Mouse (Mus musculus) spleen, embryonic (tissue): ENCODE data around the gene Zbtb4.

Experiments
- CTCF ChIA-PET: fragments of 350-600 bp; sonication (Branson Sonifier 250); formaldehyde crosslinking; loops from one replicate; lab custom pipeline; 2022; lab: Charles Lee

Zbtb4 gene

DNA sequence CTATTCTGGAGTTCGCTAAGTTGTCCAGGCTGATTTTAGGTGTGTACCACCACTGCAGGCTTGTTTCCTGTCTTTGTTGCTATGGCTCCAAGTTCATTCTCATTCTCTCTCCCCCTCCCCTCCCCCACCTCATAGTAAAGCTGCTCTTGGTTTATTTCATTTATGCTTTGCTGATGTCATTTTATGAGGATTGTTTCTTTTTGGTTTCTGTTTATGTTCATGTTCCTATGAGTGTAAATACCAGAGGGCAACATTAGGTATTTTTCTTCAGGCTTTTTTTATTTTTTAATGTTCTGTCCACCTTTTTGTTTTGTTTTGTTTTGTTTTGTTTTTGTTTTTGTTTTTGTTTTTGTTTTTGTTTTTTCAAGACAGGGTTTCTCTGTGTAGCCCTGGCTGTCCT, 3.8 kb upstream of the Zbtb4 start, which contains the start of gene Slc35g3:
Gene Slc35g3, minus strand, starts transcription at position 101 of the 400 bp plus-strand sequence.
- CTCF ChIA-PET = no interaction called here

DNA sequence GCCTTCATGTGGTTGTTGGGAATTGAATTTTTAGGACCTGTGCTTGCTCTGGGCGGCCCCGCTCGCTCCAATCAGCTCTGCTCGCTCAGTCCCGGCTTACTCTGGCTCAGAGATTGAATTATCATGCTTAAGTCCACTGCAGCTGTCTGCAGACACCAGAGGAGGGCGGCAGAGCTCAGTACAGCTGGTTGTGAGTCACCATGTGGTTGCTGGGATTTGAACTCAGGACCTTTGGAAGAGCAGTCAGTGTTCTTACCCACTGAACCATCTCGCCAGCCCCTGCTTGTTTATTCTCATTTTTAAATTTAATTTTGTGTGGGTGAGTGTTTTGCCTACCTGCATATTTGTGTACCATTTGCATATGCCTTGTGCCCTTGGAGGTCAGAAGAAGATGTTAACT, 2.2 kb upstream of the Zbtb4 start:
- CTCF ChIA-PET = no interaction called here

DNA sequence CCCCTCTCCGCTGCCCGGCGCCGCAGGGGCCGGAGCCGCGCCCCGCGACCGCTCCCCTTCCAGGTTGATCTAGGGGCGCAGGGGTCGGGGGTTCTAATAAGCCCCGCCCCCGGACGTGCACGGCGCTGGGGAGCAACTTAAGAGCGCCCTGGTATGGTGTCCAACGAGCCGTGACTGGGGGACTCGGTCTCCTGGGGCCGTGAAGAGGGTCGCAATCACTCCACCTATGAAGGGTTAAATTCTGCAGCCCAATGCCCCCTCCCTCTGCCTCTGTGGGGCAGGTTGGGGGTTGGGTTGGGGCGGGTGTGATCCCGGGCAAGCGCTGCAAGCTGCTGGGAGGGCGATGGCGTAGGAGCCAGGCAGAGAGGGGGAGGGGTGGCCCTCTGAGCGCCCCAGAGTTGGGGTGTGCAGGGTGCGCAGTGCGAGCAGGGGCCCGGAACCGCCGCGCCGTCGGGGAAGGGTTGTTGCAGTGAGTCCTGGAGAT, 456 bp downstream of the Zbtb4 start:
- CTCF ChIA-PET = no interaction called here

DNA sequence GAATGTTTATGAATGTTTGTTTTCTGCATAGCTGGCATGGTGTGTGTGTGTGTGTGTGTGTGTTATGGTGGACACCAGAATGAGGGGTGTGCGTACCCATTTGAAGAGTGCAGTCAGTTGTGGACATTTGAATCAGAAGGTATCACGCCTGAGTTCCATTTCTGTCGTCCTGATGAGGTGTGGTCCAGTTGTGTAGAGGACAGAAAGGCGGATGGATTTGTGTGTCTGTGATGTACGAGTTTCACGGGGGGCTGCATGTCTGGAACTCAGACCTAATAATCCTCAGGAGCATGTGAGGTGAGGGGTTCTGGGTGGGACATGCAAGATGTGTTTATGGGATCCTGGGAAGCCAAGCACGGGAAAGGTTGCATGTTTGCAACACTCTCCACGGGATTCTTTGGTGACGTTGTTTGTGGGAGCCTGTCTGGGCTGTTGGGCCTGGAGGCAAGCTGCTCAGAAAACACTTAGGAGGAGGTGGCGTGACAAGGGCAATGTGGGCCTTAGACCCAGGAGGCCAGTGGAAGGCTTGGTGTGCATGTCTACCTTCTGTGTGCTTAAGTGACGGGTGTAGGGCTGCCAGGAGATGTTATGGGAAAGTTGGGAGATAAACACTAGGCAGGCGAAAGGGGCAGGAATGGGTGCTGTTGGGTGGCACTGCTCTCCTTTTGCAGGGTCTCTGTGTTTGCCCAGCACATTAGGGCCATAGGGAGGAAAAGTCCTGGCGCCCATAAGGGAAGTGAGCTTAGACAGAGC, 1.3 kb downstream of the Zbtb4 start:
- CTCF ChIA-PET = interaction anchor here (0.6 kb wide), 1 partner anchor 26 kb away, joined by 3 read pairs; no protein-coding TSS in a partner anchor

DNA sequence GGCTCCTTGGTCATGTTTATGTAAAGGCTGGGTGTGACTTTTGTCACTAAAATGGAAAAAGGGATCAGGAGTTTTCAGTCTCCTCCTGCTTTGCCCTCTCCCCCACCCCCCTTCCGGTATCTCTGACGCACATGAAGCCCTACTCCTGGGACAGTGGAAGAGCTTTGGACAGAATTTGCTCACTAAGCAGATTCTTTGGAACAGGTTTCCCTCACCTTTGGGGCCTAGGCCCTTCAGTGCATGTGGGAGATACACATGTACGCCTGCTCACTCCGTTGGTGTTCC, 1.9 kb downstream of the Zbtb4 start:
- CTCF ChIA-PET = interaction anchor here (0.6 kb wide), 1 partner anchor 26 kb away, joined by 3 read pairs; no protein-coding TSS in a partner anchor

DNA sequence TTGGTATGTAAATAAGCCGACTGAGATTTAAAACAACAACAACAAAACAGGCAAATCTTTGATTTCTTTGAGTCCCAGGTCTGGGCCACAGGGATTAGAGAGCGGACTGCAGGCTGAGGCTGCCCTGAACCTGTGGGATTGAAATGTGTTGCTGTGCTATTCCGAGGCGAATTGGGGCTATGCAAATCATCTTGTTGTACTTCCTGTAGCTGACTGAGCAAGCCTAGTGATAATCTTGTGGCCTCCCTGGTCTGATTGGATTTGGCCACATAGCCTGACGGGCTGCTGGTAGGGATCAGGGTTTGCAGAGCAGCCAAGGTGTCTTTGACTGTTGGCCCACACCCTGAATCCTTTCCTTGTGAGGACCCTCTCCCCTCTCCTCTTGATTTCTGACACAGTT, 9.2 kb downstream of the Zbtb4 start:
- CTCF ChIA-PET = interaction anchor here (1.2 kb wide), 1 partner anchor 27 kb away, joined by 3 read pairs; the partner anchor contains the start of gene Fgf11

DNA sequence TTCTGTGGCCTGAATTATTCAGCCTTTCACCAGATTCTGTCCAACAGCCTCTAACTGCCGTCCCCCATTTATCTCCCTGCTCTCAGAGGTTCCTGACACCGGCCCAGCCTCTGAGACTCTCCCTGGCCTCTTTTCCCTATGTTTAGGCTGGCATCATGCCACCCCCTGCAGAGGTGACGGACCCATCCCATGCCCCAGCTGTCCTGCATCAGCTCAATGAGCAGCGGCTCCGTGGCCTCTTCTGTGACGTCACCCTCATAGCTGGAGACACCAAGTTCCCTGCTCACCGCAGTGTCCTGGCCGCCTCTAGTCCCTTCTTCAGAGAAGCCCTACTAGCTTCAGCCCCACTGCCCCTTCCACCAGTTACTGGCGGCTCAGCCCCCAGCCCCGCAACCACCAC, 10.0 kb downstream of the Zbtb4 start:
- CTCF ChIA-PET = interaction anchor here (0.6 kb wide), 1 partner anchor 95 kb away, joined by 4 read pairs; no protein-coding TSS in a partner anchor

DNA sequence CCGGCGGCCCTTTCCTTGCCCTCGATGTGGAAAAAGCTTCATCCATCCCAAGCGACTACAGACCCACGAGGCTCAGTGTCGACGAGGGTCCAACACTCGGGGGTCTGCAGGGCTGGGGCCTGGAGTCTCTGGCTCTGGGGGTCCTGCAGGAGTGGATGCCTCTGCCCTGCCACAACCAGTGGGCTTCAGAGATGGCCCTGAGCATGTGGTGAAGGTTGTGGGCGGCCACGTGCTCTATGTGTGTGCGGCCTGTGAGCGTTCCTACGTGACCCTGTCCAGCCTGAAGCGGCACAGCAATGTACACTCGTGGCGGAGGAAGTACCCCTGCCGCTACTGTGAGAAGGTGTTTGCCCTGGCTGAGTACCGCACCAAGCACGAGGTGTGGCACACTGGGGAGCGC, 10.8 kb downstream of the Zbtb4 start:
- CTCF ChIA-PET = no interaction called here

DNA sequence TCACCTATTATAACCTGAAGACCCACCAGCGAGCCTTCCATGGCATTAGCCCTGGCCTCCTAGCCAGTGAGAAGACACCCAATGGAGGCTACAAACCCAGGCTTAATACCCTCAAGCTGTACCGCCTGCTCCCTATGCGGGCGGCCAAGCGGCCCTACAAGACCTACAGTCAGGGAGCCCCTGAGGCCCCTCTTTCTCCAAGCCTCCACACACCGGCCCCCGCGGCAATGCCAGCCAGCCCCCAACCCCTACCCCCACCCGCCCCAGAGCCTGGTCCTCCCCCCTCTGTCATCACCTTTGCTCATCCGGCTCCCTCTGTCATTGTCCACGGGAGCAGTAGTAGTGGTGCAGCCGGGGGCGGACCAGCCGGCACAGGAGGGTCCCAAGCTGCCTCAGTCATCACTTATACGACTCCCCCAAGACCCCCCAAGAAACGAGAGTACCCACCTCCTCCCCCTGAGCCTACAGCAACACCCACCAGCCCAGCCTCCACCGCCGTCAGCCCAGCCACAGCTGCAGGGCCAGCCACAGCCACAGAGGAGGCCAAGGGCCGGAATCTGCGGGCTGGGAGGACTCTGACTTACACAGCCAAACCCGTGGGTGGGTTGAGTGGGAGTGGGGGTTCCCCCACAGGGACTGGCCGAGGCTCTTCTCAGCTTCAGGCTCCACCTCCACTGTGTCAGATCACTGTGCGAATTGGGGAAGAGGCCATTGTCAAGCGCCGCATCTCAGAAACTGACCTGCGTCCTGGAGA, 12.0 kb downstream of the Zbtb4 start:
- CTCF ChIA-PET = no interaction called here

DNA sequence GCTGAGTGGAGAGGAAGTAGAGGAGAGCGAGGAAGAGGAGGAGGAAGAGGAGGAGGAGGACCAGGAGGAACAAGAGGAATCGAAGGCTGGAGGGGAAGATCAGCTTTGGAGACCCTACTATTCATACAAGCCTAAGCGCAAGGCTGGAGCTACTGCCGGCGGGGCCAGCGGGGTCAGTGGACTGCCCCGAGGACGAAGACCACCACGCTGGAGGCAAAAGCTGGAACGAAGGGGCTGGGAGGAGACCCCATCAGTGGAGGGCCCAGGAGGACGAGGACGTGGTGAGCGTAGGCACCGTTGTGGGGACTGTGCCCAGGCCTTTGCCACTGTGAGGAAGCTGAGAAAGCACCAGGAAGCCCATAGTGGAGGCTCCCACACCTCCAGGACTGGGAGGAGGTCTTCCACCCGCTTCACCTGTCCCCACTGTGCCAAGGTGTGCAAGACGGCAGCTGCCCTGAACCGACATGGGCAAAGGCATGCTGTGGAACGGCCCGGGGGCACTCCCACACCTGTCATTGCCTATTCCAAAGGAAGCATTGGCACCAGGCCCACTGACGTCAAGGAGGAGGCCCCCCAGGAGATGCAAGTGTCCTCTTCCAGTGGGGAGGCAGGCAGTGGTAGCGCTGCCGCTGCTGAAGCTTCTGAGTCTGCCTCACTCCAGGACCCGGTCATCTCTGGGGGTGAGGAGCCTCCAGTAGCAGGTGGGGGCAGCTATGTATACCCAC, 12.7 kb downstream of the Zbtb4 start:
- CTCF ChIA-PET = no interaction called here

DNA sequence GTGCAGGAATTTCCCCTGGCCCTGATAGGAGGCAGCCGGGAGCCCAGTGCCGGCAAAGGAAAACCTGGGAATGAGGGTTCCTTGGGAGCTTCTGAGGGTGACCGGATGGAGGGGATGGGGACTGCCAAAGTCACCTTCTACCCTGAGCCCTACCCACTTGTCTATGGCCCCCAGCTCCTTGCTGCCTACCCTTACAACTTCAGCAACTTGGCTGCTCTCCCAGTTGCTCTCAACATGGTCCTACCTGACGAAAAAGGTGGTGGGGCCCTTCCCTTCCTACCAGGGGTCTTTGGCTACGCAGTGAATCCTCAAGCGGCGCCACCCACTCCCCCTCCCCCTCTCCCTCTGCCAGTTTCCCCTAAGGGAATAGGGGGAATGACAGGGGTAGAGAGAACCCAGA, 13.3 kb downstream of the Zbtb4 start:
- CTCF ChIA-PET = no interaction called here

DNA sequence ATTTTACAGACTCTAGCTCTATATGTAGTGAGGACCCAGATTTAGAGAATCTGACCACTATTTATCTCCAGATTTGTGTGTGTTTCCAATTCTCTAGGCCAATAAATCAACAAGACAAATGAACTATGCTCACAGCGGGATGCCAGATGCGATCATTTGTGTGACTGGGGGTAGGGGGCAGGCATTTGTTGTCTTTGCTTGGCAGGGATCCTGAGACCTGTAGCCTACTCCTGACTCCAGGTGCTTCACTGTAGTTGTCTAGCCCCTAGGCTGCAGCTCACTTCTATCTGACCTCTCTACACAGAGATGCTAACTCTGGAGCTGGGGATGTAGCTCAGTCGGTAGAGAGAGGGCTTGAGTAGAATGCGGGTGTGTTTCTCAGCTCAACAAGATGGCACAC, 16.1 kb downstream of the Zbtb4 start:
- CTCF ChIA-PET = interaction anchor here (0.9 kb wide), 1 partner anchor 12 kb away, joined by 3 read pairs; no protein-coding TSS in a partner anchor

DNA sequence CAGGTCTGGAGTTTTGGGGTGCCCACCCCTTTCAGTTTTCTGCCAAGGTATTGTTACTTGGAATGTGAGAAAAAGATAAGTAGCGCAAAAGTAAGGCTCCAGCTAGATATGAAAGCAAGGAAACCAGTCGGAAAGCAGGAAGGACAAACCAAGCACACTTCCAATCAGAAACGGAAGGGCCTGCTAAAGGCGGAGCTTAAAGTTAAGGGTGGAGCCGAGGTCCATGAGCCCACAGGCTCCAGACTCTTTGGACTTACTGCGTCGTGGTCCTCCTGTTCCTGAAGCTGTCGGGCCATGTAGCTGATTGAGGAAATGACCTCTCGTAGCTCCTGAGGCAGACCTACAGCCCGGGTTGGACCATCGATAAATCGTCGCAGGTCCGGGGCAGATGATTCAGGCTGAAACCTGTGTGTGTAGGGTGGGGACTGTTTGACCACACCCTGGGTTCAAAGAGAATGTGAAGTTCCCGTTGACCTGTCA, 19.1 kb downstream of the Zbtb4 start:
- CTCF ChIA-PET = no interaction called here

DNA sequence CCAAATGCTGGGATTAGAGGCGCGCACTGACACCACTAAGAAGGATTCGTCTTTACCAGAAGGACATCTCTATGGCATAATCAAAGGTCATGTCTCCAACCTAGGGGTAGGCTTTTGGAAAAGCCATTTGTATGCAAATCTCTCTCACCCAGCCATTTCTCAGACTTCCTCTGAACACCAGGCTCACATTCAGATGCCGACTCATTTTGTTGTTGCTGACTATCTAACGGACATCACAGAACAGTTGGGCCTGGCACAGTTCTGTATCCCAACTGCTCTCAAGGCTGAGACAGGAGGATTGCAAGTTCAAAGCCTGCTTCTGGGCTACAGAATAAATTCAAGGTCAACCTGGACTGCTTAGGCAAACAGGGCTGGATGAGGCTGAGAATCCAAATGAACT, 21.6 kb downstream of the Zbtb4 start:
- CTCF ChIA-PET = interaction anchor here (0.6 kb wide), 1 partner anchor 979 kb away, joined by 4 read pairs; no protein-coding TSS in a partner anchor

DNA sequence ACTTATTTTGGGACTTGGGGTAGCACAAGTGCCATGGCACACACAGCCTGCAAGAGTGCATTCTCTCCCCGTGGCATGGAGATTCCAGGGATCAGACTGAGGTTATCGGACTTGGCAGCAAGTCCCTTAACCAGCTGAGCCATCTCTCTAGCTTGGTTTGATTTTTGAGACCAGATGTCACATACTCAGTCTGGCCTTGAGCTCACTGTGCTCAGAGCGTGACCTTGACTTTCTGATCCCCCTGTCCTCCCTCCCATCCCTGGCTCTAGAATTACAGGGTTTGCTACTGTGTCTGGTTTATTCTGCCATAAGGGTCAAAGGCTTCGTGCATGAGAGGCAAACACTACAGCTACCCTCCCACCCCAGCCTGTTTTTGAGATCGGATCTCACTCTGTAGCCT, 23.7 kb downstream of the Zbtb4 start:
- CTCF ChIA-PET = no interaction called here

DNA sequence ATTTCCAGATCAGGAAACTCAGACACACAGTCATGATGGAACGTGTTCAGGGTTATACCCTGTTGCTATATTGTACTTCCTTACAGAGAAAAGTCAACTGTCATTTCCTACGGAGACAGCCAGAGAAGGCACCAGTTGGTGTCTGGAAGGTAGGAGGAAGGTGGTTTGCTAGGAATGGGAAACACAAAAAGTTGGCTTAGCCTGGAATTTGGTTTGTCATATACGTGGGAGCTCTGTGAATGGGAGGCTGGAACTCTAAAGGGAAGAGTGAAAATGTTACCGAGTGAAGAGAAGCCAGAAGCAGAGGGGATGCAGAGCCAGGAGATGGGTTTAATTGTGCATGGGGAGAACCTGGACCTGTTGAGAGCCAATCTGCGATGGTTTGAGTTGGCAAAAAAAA, 25.7 kb downstream of the Zbtb4 start:
- CTCF ChIA-PET = no interaction called here

DNA sequence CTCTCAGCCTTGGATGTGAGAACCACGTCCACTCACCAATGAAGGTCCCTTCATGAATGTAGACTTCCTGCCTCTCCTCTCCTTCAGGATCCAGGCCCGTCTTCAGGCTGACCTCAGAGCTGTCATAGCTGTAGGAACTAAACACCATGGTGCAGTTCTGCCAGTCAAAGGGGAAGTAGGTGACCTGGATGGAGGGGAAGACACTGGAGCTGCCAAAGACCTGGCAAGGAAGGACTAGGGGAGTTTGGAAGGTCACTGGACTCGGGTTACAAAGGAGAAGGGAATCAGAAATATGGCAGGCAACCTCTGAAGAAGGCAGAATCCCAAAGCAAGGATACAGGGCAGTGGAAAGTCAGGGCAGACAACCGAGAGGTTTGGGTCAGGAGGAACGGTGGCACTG, 27.7 kb downstream of the Zbtb4 start:
- CTCF ChIA-PET = interaction anchor here (0.6 to 0.7 kb wide), 2 partner anchors 26 to 142 kb away, joined by 3 read pairs; no protein-coding TSS in a partner anchor

DNA sequence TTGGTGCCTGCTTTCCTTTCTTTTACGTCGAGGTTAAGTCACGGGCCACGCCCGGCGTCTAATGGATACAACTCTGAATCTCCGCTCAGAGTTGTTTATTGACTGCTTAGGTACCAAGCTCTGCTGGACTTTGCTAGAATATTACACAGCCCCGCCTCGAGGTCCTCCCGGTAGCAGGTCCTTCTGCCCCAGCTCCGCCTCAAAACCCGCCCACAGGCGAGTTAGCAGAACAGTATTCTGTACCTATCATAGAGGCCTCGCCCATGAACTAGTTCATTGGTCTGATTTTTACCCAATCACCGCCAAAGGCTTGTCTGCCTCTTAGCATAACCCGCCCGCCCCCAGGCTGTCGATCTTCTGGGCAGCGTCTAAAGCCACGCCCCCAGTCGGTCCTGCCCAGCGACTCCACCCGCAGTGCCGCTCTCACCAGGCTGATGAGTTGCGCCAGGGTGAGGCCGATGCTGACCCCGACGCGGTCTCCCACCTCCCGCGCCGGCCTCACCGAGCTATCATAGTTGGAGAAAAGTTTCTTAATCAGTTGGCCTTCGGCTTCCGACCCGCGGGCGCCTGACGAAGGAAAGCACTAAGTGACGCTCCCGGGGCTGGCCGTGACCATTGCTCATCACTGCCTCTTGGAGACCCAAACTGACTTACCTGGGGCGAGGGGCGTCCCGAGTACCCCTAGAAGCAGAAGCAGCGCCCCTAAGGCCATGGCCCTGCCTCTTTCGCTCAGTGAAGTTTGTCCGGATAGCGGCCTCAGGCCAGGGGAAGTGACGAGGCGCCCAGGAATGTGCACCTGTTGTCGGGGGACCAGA, 29.7 kb downstream of the Zbtb4 start, which contains the start of gene Chrnb1:
Gene Chrnb1, minus strand, starts transcription at position 776 of the 815 bp plus-strand sequence.
- CTCF ChIA-PET = no interaction called here

DNA sequence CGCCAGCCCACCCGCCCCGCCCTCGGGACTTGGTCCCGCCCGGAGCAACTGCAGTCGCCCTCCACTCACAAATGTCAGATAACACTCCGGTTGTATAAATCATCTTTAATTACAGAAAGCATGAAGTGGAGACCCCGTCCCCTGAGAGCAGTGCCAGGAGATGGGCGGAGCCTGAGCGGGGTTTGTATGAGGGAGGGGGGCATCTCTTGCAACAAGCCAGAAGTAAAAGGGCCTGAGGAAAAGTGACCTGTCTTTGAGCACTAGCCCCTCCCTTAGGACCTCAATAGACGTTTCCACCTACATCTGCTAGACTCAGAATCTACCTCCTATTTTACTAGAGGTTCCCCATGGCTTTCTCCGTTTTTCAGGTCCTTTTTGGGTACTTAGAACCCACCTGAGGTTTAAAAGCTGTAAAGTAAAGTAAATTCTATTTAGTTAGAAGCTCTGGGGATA, 30.3 kb downstream of the Zbtb4 start:
- CTCF ChIA-PET = interaction anchor here (1.2 kb wide), 1 partner anchor 114 kb away, joined by 3 read pairs; the partner anchor contains the start of gene Senp3

DNA sequence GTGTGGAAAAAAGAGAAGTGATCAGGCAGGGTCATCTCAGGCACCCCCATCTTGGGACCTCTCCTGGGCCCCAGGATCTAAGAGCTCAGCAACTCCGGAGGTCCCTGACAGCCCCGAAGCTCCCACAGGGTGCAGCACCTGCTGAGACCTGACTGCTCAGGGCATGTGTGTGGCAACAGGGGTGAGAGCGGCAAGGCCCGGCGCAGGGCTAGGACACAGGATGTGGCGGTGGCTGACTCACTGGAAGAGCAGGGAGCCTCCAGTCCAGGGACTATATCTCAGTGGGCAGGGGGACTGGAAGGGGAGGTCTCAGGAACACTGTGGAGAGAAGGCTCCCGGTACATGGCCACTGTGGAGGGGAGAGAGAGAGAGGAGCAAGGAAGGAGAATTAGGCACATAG, 32.2 kb downstream of the Zbtb4 start:
- CTCF ChIA-PET = interaction anchor here (0.6 kb wide), 1 partner anchor 133 kb away, joined by 3 read pairs; no protein-coding TSS in a partner anchor
